Mouse (Mus musculus): Measurements from ENCODE around the gene Tenm4.

DNA sequence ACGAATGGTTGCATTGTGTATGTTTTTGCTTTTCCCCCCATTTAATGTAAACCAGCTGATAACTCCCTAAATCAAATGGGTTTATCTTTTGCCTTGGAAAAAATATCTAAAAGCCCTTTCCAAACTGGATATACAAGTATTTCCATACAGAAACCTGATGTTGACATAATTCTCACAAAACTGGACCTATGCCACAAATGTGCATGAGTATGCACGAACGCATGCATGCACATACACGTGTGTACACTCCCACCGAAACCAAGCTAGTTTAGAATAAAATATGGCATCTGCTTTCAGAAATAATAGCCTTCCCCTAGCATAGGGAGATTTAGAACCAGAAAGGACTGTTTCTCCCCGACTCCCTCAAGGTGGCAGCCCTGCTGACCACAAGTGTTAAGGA is 569.6 kb downstream of the Tenm4 start:
- TF ChIP-seq POLR2A (IDR thresholded peaks at IDR 0.05; ENCODE audit: extremely low read depth, insufficient read depth, low read length) (no peak), CTCF (IDR thresholded peaks at IDR 0.05; ENCODE audit: low read depth, low read length) (no peak)

Data from liver, adult 2 months (tissue).